Mouse (Mus musculus) lung, postnatal 25 days (tissue): ENCODE measurements around the gene Polr2b.
A peak's percentile ranks its signal among the peaks of the same experiment; 100 is the strongest.

ENCODE experiments used
- DNase-seq: peaks from one replicate; pipeline ENCODE4 v3.0.0; 2022; ENCODE audit warnings: low spot score

The Polr2b gene

GRCm38 (mm10) chr5:77386596-77387413, 76.9 kb downstream of the Polr2b start:
- no peak for DNase-seq

DNA sequence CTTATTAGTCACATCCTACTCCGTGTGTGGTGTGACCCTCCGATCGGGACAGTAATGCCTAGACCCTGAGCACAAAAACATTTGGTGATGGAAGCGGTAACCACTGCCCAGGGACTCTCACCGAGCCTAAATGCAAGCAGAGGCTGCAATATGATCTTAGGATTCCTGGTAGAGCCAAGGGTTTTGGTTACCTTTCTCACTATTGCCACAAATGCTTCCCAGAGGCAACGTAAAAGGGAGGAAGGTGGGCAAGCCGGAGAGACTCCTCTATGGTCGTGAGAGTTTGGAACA, 77.4 kb downstream of the Polr2b start:
- no peak for DNase-seq

DNA sequence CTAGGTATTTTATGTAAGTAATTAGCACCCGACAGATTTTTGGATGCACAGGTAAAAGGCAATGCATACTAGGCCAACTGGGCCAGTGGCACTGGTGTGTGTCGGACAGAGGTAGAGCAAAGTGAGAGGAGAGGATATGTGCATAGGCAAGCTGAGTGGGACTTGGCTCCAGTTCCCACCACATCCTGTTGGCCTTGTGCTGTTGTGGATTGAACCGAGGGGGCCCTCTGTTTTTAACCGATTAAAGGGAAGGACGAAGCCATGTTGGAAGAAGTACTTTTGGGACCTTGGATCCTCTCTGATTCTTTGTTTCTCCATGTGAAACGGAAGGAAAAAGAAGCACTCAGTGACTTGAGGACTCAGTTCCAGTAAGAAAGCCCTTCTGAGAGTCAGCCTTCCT, 78.4 kb downstream of the Polr2b start:
- DNase-seq, result no peak

DNA sequence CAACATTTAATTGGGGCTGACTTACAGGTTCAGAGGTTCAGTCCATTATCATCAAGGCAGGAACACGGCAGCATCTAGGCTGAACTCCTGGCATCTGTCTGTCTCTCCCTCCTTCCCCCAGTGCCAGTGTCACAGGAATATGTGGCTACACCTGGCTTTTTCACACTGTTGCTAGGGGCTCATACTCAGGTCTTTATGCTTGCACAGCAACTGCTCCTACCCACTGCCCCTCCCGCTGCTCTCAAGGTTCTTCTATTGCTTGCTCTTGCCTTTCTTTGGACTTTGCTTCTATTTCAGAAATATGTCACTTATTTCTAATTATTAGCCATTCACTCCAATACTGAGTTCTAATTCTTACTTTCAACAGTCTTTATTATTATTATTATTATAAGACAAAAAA, 80.3 kb downstream of the Polr2b start:
- no peak for DNase-seq

DNA sequence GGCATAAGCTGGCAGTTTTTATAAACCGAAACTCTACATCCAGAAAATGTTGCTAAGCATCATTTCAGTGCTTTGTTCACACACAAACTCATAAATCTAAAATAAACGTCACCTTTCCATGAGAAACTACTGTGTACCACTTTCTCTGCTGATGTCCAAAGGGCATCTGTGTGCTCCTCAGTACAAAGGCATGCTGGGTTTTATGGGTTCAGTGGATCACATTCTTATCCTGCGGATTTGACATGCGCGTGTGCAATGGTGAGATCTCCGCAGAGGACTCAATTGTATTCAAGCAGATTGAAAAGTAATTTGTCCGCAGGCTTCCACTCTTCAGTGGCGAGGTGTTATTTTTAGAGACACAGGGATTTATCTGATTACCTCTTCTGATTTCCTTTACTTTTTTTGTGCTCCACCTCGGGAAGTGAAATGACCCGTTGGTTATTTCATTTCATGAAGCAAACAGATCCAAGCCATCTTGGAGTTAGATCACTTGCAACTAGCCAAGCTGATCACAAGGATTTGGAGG, 83.2 kb downstream of the Polr2b start:
- DNase-seq, result no peak

- DNase-seq, result no peak
Measured at GRCm38 (mm10) chr5:77393990-77394618, 84.2 kb downstream of the Polr2b start.

GRCm38 (mm10) chr5:77398285-77399057, 88.5 kb downstream of the Polr2b start:
- DNase-seq, result peak; percentile 84
